Mouse (Mus musculus): Measurements from ENCODE around the gene Pgam1.

DNA sequence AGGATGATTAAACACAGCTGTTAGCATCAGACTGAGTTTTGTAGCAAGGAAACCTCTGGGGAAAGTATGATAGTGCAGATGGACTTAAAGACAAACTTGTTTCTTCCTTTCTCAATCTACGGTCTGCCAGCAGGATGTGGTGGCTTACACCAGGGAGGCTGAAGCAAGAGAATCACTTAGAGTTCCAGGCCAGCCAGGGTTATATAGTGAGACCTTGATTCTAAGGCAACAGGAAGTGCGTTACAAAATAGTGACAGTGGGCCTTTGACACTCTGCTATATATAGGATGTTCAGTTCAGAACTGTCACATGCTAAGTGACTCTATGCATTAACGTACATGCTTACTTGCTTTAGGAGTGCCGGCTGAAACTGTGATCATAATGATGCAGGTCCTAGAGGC lies 5.1 kb downstream of the Pgam1 start:
- TF ChIP-seq CTCF (IDR thresholded peaks at IDR 0.05; ENCODE audit: insufficient read depth, low read depth, low read length), result no peak
- TF ChIP-seq POLR2A (IDR thresholded peaks at IDR 0.05; ENCODE audit: insufficient read depth, low read depth, low read length), result no peak

Measured in olfactory bulb, adult 2 months (tissue).